In the genomic region with DNA sequence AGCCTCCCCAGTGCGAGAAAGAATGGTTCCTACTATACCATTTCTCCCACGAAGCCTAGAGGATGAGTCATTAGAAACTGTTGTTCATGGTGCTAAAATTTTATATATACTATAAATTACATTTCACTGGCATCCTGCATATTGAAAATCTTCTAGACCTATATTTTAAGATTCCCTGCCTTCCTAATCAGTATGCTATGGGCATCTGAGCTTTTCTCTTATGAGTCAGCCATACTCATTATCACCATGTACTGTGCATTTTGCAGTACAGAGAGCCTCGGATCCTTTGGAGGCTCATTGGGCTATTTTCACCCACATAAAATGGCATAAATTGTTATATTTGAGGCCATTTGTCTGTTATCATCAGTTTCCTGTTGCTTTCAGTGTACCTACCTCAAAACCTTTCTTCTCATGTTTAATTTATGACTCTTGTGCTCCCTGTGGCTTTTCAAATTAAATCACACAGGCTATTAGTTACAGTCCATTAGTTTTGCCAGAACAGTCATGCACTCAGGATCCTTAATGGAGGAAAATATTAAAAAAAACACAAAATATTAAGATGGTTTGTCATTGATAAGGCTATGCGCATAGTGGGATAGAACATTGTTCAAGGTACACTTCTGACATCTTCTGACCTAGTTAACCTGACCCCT, we compare ENCODE assay signal across 22 mouse cellular contexts.
DNase-seq lines count a peak whose midpoint lies in the region; ATAC-seq and TF ChIP-seq lines count a peak whose summit lies in the region.
"Had no signal": no experiment of that assay in that cellular context is flagged by ENCODE, and none has a peak within 500 bp of the region (broad histone marks: within the 10 kb centered on the region; RNA-seq: fewer than 3 reads in every experiment).

No protein-coding gene starts in this region.

- no peak for DNase-seq in frontal cortex, postnatal 10 days (ENCODE audit: low spot score in 2 of 2)
- no peak for DNase-seq in kidney, postnatal 10 days
- DNase-seq in neural tube, embryonic 10.5 days (ENCODE audit: extremely low spot score, low spot score), result no peak
- DNase-seq in telencephalon, adult 2 months (ENCODE audit: low read depth, low spot score), result peak; percentile 65
- DNase-seq: adrenal gland, postnatal 36 days; cerebellum, adult 11-12 months; cerebellum, postnatal 10 days; liver, postnatal 0 days; thymus, postnatal 4 days had no signal

- no peaks in the 10 kb centered on the region for H3K9me3 ChIP-seq in kidney, embryonic 16.5 days (ENCODE audit: low read length)
- H3K9me3 ChIP-seq in neural tube, embryonic 12.5 days, result no peaks in the 10 kb centered on the region
- H3K9me3 ChIP-seq in intestine, postnatal 0 days (ENCODE audit: control insufficient read depth), result no peaks in the 10 kb centered on the region
- H3K9me3 ChIP-seq: embryonic facial prominence, embryonic 12.5 days; kidney, embryonic 15.5 days; limb, embryonic 12.5 days had no signal

- no peak for TF ChIP-seq CTCF in intestine, postnatal 0 days (IDR thresholded peaks at IDR 0.05; ENCODE audit: low read depth)

- H3K9ac ChIP-seq in kidney, embryonic 16.5 days (replicated peaks; ENCODE audit: low read length), result no peak overlapping the region
- no peak overlapping the region for H3K9ac ChIP-seq in neural tube, embryonic 12.5 days
- H3K9ac ChIP-seq in intestine, postnatal 0 days (ENCODE audit: low read depth, low read length), result no peak overlapping the region
- H3K9ac ChIP-seq: embryonic facial prominence, embryonic 12.5 days; kidney, embryonic 15.5 days; limb, embryonic 12.5 days; liver, postnatal 0 days had no signal

- WGBS in kidney, embryonic 16.5 days, result 56% methylated on average over 4 of the region's 4 CpGs
- WGBS in neural tube, embryonic 12.5 days, result 74% methylated on average over 4 of the region's 4 CpGs
- 87% methylated on average over 4 of the region's 4 CpGs for WGBS in intestine, postnatal 0 days

- H3K27ac ChIP-seq in kidney, embryonic 16.5 days (ENCODE audit: low read length), result no peak overlapping the region
- no peak overlapping the region for H3K27ac ChIP-seq in neural tube, embryonic 12.5 days
- no peak overlapping the region for H3K27ac ChIP-seq in intestine, postnatal 0 days (ENCODE audit: low read depth, low read length)
- H3K27ac ChIP-seq: embryonic facial prominence, embryonic 12.5 days; kidney, embryonic 15.5 days; layer of hippocampus, adult 2 months; limb, embryonic 12.5 days; macrophage had no signal

- H3K4me2 ChIP-seq in kidney, embryonic 16.5 days (replicated peaks; ENCODE audit: low read depth, low read length), result no peak overlapping the region
- no peak overlapping the region for H3K4me2 ChIP-seq in neural tube, embryonic 12.5 days (replicated peaks)
- H3K4me2 ChIP-seq in intestine, postnatal 0 days (replicated peaks; ENCODE audit: low read depth), result no peak overlapping the region
- H3K4me2 ChIP-seq: embryonic facial prominence, embryonic 12.5 days; heart, embryonic 11.5 days; kidney, embryonic 15.5 days; limb, embryonic 12.5 days; liver, embryonic 11.5 days had no signal

- no peaks in the 10 kb centered on the region for H3K36me3 ChIP-seq in kidney, embryonic 16.5 days (ENCODE audit: insufficient read depth, low read length)
- no peaks in the 10 kb centered on the region for H3K36me3 ChIP-seq in neural tube, embryonic 12.5 days
- H3K36me3 ChIP-seq in intestine, postnatal 0 days (ENCODE audit: control insufficient read depth, insufficient read depth), result no peaks in the 10 kb centered on the region
- H3K36me3 ChIP-seq: embryonic facial prominence, embryonic 12.5 days; kidney, embryonic 15.5 days; limb, embryonic 12.5 days had no signal

- H3K27me3 ChIP-seq in kidney, embryonic 16.5 days (ENCODE audit: insufficient read depth, low read length), result no peaks in the 10 kb centered on the region
- H3K27me3 ChIP-seq in neural tube, embryonic 12.5 days (replicated peaks), result no peaks in the 10 kb centered on the region
- H3K27me3 ChIP-seq in intestine, postnatal 0 days (replicated peaks; ENCODE audit: control insufficient read depth, insufficient read depth, low read length), result no peaks in the 10 kb centered on the region
- H3K27me3 ChIP-seq: embryonic facial prominence, embryonic 12.5 days; kidney, embryonic 15.5 days; limb, embryonic 12.5 days had no signal

- H3K4me3 ChIP-seq in kidney, embryonic 16.5 days (ENCODE audit: low read length), result no peak overlapping the region
- H3K4me3 ChIP-seq in neural tube, embryonic 12.5 days, result no peak overlapping the region
- no peak overlapping the region for H3K4me3 ChIP-seq in intestine, postnatal 0 days (ENCODE audit: low read depth, low read length)
- H3K4me3 ChIP-seq: embryonic facial prominence, embryonic 12.5 days; kidney, embryonic 15.5 days; layer of hippocampus, adult 2 months; limb, embryonic 12.5 days; myocyte had no signal

- ATAC-seq in frontal cortex, adult (ENCODE audit: low TSS enrichment), result peak; percentile 93
- 0 out of 2 replicates have a peak, but pooled peaks have one; percentile 15 for ATAC-seq in kidney, embryonic 16.5 days (ENCODE audit: low FRiP score, low TSS enrichment)
- ATAC-seq in neural tube, embryonic 12.5 days (ENCODE audit: low FRiP score, low read depth), result peak; percentile 76
- no peak for ATAC-seq in intestine, postnatal 0 days
- ATAC-seq: liver, postnatal 0 days; lung, postnatal 0 days had no signal

- no peaks in the 10 kb centered on the region for H3K4me1 ChIP-seq in kidney, embryonic 16.5 days (ENCODE audit: insufficient read depth, low read length)
- 0 out of 2 replicates have a peak, but pooled peaks cover 2% of the 10 kb centered on the region for H3K4me1 ChIP-seq in neural tube, embryonic 12.5 days
- H3K4me1 ChIP-seq in intestine, postnatal 0 days (replicated peaks; ENCODE audit: control insufficient read depth, insufficient read depth, low read length), result no peaks in the 10 kb centered on the region
- H3K4me1 ChIP-seq: embryonic facial prominence, embryonic 12.5 days; kidney, embryonic 15.5 days; limb, embryonic 12.5 days had no signal
